Mouse (Mus musculus) natural killer cell, adult 2 months (primary cell): Measurements from ENCODE around the gene Obsl1.

Experiments
- DNase-seq, 2 experiments: peaks; one replicate each; pipeline ENCODE4 v3.0.0; 2022; ENCODE audit warnings: low spot score in 2 of 2

Obsl1 gene

GRCm38 (mm10) chr1:75435475-75436328 lies 70.5 kb downstream of the Obsl1 start, which contains the start of gene Gmppa:
TSS of gene Gmppa (plus strand) at chr1:75435930.
- peak; percentile 33 to 49 for DNase-seq
